Mouse (Mus musculus) heart, embryonic 16.5 days (tissue): ENCODE results near the gene Bhlhe40. TPM values are rescaled to one million over a fixed set of nuclear protein-coding genes. Genes with fewer than 3 reads are reported as not detected.

Experiments used
- ATAC-seq: fragments of 200-750 bp; cut with Nextera tagmentation; replicated peaks from 2 replicates; pipeline ENCODE4 v1.8.0; 2017; ENCODE audit warnings: moderate number of reproducible peaks; ENCODE audit not compliant: insufficient read depth, low FRiP score; ENCODE audit errors: extremely low read depth
- H3K27ac ChIP-seq: fragments of 300-500 bp; sonication (generic); 2 replicates; pipeline ENCODE4 v1.5.1; 2014; ENCODE audit warnings: mild to moderate bottlenecking, low read length, control low read depth, moderate library complexity
- H3K27me3 ChIP-seq: fragments of 300-500 bp; sonication (generic); 2 replicates; pipeline ENCODE4 v1.6.1; 2014; ENCODE audit warnings: low read length, mixed read lengths; ENCODE audit not compliant: control insufficient read depth, insufficient read depth
- H3K36me3 ChIP-seq: fragments of 300-500 bp; sonication (generic); 2 replicates; pipeline ENCODE4 v1.6.1; 2014; ENCODE audit not compliant: control insufficient read depth, insufficient read depth
- H3K4me1 ChIP-seq: fragments of 300-500 bp; sonication (generic); 2 replicates; pipeline ENCODE4 v1.6.1; 2014; ENCODE audit warnings: low read length, mixed read lengths; ENCODE audit not compliant: control insufficient read depth, insufficient read depth
- H3K4me2 ChIP-seq: fragments of 300-500 bp; sonication (generic); 2 replicates; pipeline ENCODE4 v1.6.1; 2014; ENCODE audit warnings: low read depth, mild to moderate bottlenecking, control low read depth, low read length
- H3K4me3 ChIP-seq: fragments of 300-500 bp; sonication (generic); 2 replicates; pipeline ENCODE4 v1.5.1; 2014; ENCODE audit warnings: mild to moderate bottlenecking, control low read depth, low read length
- H3K9ac ChIP-seq: fragments of 300-500 bp; sonication (generic); 2 replicates; pipeline ENCODE4 v1.6.1; 2014; ENCODE audit warnings: low read length, control low read depth
- H3K9me3 ChIP-seq: fragments of 300-500 bp; sonication (generic); replicated peaks from 2 replicates; pipeline ENCODE4 v1.6.1; 2016; ENCODE audit warnings: low read length; ENCODE audit not compliant: control insufficient read depth
- WGBS: fragments of 180-500 bp; shearing (Covaris S2); extraction: QIAGEN DNeasy Blood & Tissue Kit; methylation state at CpG from one replicate; pipeline ENCODE4 v1.1.7; 2014; 5-methylcytosine and 5-hydroxymethylcytosine counted together
- polyA plus RNA-seq: library from polyadenylated mRNA; unstranded; fragments of >200 nt; fragmentation: Nextera tagmentation; extraction: Ambion mirVana; gene quantifications from 2 replicates; pipeline ENCODE4 v1.2.1, GENCODE M21; 2015

Bhlhe40 gene
- 24.4 and 28.5 TPM in 2 replicates for polyA plus RNA-seq

DNA sequence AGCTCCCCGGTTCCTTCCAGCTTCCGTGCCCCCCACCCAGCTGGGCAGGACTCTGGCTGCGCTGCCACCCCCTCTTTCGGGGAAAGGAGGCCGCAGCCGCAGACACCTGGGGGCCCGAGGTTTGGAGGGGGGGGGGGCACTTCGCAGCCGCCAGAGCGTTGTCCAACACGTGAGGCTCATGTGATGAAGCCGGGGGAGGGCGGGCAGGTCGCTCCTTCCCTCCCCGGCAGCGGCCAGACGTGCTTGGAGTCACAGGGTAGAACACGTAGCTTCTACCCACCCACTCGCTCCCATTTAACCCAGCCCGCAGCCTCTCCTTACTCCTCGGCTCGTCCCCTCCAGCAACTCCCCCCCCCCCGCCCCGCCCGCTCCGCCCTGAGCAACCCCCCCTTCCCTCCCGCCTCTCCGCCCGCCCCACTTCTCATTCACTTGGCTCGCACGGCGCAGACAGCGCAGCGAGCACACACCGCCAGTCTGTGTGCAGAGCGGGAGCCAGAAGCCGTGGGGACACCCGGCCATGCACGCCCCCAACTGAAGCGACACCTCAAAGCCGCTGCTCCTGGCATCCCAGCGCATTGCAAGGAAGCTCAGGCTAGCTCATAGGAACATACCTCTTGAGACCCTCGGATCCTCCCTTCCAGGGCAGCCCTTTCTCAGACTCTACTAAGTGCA is at the start of gene Bhlhe40:
TSS of gene Bhlhe40 (plus strand) at position 424 of the 672 bp plus-strand sequence.
- peaks cover 31% of the 10 kb centered on the region for H3K4me1 ChIP-seq
- H3K27me3 ChIP-seq: no peaks in the 10 kb centered on the region
- peak within 1 kb of the TSS; percentile 90 for H3K4me2 ChIP-seq
- H3K9ac ChIP-seq: peak within 1 kb of the TSS; percentile 94
- H3K36me3 ChIP-seq: peaks cover 9% of the 10 kb centered on the region
- peak within 1 kb of the TSS; percentile 93 for H3K4me3 ChIP-seq
- peak within 1 kb of the TSS; percentile 100 for H3K27ac ChIP-seq
- WGBS: under 1% methylated on average over 34 of the region's 43 CpGs
- ATAC-seq: peak; percentile 85
- H3K9me3 ChIP-seq: no peaks in the 10 kb centered on the region

DNA sequence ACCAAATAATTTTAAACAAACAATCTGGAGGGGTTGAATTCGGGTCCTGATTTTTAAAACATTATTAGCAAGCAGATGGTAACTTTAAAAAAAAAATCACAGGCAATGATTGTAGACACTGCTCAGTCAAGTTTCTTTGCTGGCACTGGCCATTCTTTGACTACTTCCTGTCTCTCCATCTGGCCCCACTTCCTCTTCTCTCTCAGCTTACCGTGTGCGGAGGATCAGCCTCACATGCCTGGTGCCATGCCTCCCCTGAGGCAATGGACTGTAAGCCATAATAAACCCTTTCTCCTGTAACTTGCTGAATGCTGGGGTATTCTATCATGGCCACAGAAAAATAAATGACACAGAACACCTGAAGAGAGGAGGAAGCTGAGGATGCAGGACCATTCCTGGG is 48.8 kb upstream of the Bhlhe40 start:
- Histone ChIP-seq H3K27me3 (no peaks in the 10 kb centered on the region), H3K36me3 (no peaks in the 10 kb centered on the region), H3K27ac (no peak overlapping the region), H3K9ac (no peak overlapping the region), H3K9me3 (no peaks in the 10 kb centered on the region), H3K4me2 (no peak overlapping the region), H3K4me3 (no peak overlapping the region), H3K4me1 (0 out of 2 replicates have a peak, but pooled peaks cover 2% of the 10 kb centered on the region)
- ATAC-seq: no peak
- 52% methylated on average over 3 of the region's 3 CpGs for WGBS

- H3K9me3 ChIP-seq: no peaks in the 10 kb centered on the region
- H3K9ac ChIP-seq: no peak overlapping the region
- H3K4me1 ChIP-seq: no peaks in the 10 kb centered on the region
- H3K36me3 ChIP-seq: no peaks in the 10 kb centered on the region
- H3K4me2 ChIP-seq: no peak overlapping the region
- ATAC-seq: no peak
- 78% methylated on average over 10 of the region's 10 CpGs for WGBS
- H3K27me3 ChIP-seq: no peaks in the 10 kb centered on the region
- H3K4me3 ChIP-seq: no peak overlapping the region
- no peak overlapping the region for H3K27ac ChIP-seq
Observed at GRCm38 (mm10) chr6:108618025-108618424, 42.4 kb upstream of the Bhlhe40 start.

- no peaks in the 10 kb centered on the region for H3K27me3 ChIP-seq
- no peaks in the 10 kb centered on the region for H3K36me3 ChIP-seq
- no peak overlapping the region for H3K9ac ChIP-seq
- no peak overlapping the region for H3K4me2 ChIP-seq
- no peaks in the 10 kb centered on the region for H3K9me3 ChIP-seq
- WGBS: 89% methylated on average over 4 of the region's 4 CpGs
- no peaks in the 10 kb centered on the region for H3K4me1 ChIP-seq
- H3K27ac ChIP-seq: no peak overlapping the region
- no peak for ATAC-seq
- H3K4me3 ChIP-seq: no peak overlapping the region
Observed at GRCm38 (mm10) chr6:108623028-108623565, 37.3 kb upstream of the Bhlhe40 start.

DNA sequence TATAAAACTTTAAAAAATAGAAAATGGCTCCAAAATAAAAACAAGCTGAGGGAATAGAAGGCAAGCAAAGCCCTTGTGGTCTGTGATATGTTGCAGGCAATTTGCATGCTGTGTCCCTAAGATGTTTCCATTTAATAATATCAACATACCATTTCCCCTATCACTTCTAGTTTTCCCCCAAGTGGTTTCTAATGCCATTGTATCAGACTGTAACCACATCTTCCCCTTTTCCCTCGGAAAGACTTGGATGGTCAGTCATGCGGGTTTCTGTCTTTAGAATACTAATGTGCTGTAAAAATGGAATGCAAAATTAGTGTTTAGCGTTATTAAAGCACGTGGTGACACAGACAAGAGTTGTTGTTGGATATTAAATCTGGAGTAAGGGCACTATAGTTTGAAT is 35.5 kb upstream of the Bhlhe40 start:
- WGBS: 78% methylated on average over 4 of the region's 4 CpGs
- ATAC-seq: no peak
- H3K9ac ChIP-seq: no peak overlapping the region

GRCm38 (mm10) chr6:108630701-108631100 is 29.7 kb upstream of the Bhlhe40 start:
- Histone ChIP-seq H3K9me3 (peaks cover 7% of the 10 kb centered on the region), H3K4me2 (no peak overlapping the region), H3K4me1 (no peaks in the 10 kb centered on the region), H3K36me3 (no peaks in the 10 kb centered on the region), H3K9ac (no peak overlapping the region), H3K4me3 (no peak overlapping the region), H3K27me3 (no peaks in the 10 kb centered on the region), H3K27ac (no peak overlapping the region)
- no peak for ATAC-seq

More for the DNA sequence above, 35.5 kb upstream of the Bhlhe40 start:
- H3K4me3 ChIP-seq: no peak overlapping the region
- H3K27ac ChIP-seq: no peak overlapping the region
- no peaks in the 10 kb centered on the region for H3K36me3 ChIP-seq
- peaks cover 4% of the 10 kb centered on the region for H3K9me3 ChIP-seq
- no peaks in the 10 kb centered on the region for H3K27me3 ChIP-seq
- no peaks in the 10 kb centered on the region for H3K4me1 ChIP-seq
- H3K4me2 ChIP-seq: no peak overlapping the region

DNA sequence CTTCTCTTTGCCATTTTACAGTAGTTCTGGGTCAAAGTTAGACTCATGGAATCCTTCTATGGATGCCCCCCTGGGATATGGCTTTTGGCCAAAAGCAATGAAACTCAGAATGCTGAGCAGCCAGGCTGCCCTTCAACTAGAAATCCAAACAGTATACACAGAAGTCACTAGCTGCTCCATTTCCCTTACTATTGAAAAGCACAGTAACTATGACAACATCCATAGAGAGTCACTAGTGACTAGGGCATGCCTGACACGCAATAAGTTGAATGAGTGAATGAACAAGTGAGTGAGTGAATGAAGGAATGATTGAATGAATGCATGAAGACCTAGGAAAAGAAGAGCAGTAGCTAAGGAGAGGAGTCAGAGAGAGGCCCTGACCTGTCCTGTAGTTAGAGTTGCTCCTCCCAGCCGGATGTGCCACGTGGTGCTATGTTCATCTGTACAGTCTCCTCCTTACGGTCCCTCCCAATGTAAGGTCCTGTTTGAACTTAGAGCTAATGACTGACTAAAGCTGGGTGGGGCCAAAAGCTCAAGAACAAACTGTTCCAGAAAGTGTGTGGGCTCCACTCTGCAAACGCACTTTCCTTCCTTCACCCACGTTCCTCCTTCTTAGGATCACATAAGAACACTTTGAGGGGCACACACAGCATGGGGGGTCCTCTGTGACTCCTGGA is 22.1 kb upstream of the Bhlhe40 start:
- WGBS: 85% methylated on average over 6 of the region's 6 CpGs
- Histone ChIP-seq H3K36me3 (no peaks in the 10 kb centered on the region), H3K4me3 (no peak overlapping the region), H3K27ac (no peak overlapping the region), H3K4me2 (no peak overlapping the region), H3K9ac (no peak overlapping the region), H3K4me1 (0 out of 2 replicates have a peak, but pooled peaks cover 3% of the 10 kb centered on the region), H3K27me3 (no peaks in the 10 kb centered on the region), H3K9me3 (no peaks in the 10 kb centered on the region)
- no peak for ATAC-seq

DNA sequence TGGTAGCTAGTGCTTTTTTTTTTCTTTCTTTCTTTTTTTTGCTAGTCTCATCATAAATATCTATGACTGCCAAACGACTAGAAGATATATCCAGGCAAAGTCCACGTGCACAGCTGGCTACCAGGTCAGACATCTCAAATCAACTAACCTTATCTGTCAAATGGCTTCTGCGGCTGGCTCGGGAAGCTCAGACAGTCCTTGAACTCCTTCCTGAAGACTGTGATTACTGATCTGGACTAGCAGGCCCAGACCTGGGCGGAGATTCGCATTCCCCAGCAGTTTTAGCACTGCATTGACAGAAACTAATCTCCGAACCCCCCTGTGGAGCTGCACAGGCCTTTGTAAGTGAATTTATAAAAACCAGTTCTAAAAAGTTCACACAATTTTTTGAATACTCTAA is 18.4 kb upstream of the Bhlhe40 start:
- H3K27me3 ChIP-seq: no peaks in the 10 kb centered on the region
- H3K36me3 ChIP-seq: no peaks in the 10 kb centered on the region
- WGBS: 51% methylated on average over 7 of the region's 7 CpGs
- H3K9me3 ChIP-seq: no peaks in the 10 kb centered on the region
- no peak overlapping the region for H3K9ac ChIP-seq
- H3K4me2 ChIP-seq: no peak overlapping the region
- no peak for ATAC-seq
- 0 out of 2 replicates have a peak, but pooled peaks cover 3% of the 10 kb centered on the region for H3K4me1 ChIP-seq
- H3K4me3 ChIP-seq: no peak overlapping the region
- H3K27ac ChIP-seq: no peak overlapping the region

GRCm38 (mm10) chr6:108643035-108643434 is 17.4 kb upstream of the Bhlhe40 start:
- H3K9ac ChIP-seq: no peak overlapping the region
- WGBS: 68% methylated on average over 6 of the region's 6 CpGs
- no peaks in the 10 kb centered on the region for H3K9me3 ChIP-seq
- 0 out of 2 replicates have a peak, but pooled peaks cover 3% of the 10 kb centered on the region for H3K4me1 ChIP-seq
- no peak overlapping the region for H3K4me3 ChIP-seq
- no peak for ATAC-seq
- no peak overlapping the region for H3K4me2 ChIP-seq
- no peak overlapping the region for H3K27ac ChIP-seq
- no peaks in the 10 kb centered on the region for H3K27me3 ChIP-seq
- no peaks in the 10 kb centered on the region for H3K36me3 ChIP-seq
